Mouse (Mus musculus): ENCODE results near the gene Dis3l2. TPM values are rescaled to one million over a fixed set of nuclear protein-coding genes. Genes with fewer than 3 reads are reported as not detected.

The Dis3l2 gene
- polyA plus RNA-seq, 1 experiment from 2014 or later = 35.9 TPM

DNA sequence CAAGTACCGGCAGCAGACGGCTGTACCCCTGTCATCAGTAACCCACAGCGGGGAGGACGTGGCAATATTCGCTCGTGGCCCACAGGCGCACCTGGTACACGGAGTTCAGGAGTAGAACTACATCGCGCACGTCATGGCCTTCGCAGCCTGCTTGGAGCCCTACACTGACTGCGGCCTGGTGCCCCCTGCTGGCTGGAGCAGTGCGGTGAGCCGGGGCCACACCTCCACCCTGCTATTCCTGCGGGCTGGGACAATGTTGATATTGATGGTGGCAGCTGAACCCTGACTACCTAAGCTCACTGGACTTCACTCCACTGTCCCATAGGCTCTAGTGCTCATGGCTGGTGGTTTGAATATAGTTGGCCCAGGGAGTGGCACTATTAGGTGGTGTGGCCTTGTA, 367.1 kb downstream of the Dis3l2 start:
- no peaks in the 10 kb centered on the region for H3K27me3 ChIP-seq (ENCODE audit: control insufficient read depth, insufficient read depth, low read length)
- ATAC-seq (ENCODE audit: low FRiP score) (no peak), DNase-seq (ENCODE audit: low spot score) (peak; percentile 35)
- H3K36me3 ChIP-seq (ENCODE audit: control insufficient read depth, insufficient read depth, low read length) = no peaks in the 10 kb centered on the region
- no peak overlapping the region for H3K9ac ChIP-seq (ENCODE audit: low read depth, low read length)
- H3K27ac ChIP-seq (ENCODE audit: low read depth, low read length) = no peak overlapping the region
- no peaks in the 10 kb centered on the region for H3K9me3 ChIP-seq (ENCODE audit: control insufficient read depth, low read length)
- H3K4me3 ChIP-seq (ENCODE audit: low read depth, low read length) = no peak overlapping the region
- WGBS = 49% methylated on average over 16 of the region's 16 CpGs
- no peak overlapping the region for H3K4me2 ChIP-seq (replicated peaks; ENCODE audit: low read depth, low read length)
- no peaks in the 10 kb centered on the region for H3K4me1 ChIP-seq (replicated peaks; ENCODE audit: control insufficient read depth, insufficient read depth, low read length)

DNA sequence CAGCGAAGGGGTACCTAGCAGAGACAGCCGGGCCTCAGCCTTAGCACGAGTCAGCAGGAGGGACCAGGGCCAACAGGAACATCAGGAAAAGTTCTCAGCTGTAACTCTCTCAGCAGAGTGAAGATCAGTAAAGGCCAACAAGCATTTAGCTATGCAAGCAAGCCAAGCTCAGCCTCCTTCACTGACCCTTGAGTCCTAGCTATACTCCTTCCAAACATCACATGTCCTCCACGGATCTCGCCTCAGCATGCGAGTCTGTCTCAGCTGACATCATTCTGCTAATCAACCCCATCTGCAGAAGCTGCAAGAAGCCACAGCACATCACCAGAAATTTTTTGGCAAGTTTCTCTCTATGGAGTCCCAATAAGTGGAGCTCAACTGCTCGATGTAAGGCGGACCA, 370.2 kb downstream of the Dis3l2 start:
- Histone ChIP-seq H3K4me2 (replicated peaks; ENCODE audit: low read depth, low read length) (no peak overlapping the region), H3K27ac (ENCODE audit: low read depth, low read length) (no peak overlapping the region), H3K4me1 (replicated peaks; ENCODE audit: control insufficient read depth, insufficient read depth, low read length) (no peaks in the 10 kb centered on the region), H3K27me3 (ENCODE audit: control insufficient read depth, insufficient read depth, low read length) (no peaks in the 10 kb centered on the region), H3K36me3 (ENCODE audit: control insufficient read depth, insufficient read depth, low read length) (no peaks in the 10 kb centered on the region), H3K4me3 (ENCODE audit: low read depth, low read length) (no peak overlapping the region), H3K9ac (ENCODE audit: low read depth, low read length) (no peak overlapping the region), H3K9me3 (ENCODE audit: control insufficient read depth, low read length) (no peaks in the 10 kb centered on the region)
- WGBS = 85% methylated on average over 8 of the region's 8 CpGs
- no peak for DNase-seq (ENCODE audit: low spot score)
- no peak for ATAC-seq (ENCODE audit: low FRiP score)

DNA sequence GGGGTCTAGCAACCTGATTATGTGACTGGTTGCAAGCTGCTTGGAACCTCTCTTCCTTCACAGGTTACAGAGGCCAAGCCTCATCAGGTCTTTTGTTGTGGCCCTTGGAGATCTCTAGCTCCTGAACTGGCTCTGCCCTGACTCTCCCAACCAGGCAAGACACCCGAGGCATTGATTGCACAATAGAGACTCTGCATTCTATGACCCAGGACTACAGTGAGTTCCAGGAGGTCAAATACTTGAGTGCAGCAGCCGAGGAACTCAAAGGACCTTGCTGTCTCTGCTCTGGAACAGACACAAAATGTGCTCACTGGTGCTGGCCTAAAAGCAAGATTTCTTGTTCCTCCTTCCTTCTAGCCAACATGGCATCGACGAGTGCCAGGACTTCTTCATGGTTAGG, 382.6 kb downstream of the Dis3l2 start:
- no peaks in the 10 kb centered on the region for H3K27me3 ChIP-seq (ENCODE audit: control insufficient read depth, insufficient read depth, low read length)
- no peaks in the 10 kb centered on the region for H3K9me3 ChIP-seq (ENCODE audit: control insufficient read depth, low read length)
- no peak overlapping the region for H3K9ac ChIP-seq (ENCODE audit: low read depth, low read length)
- ATAC-seq (ENCODE audit: low FRiP score) = no peak
- no peaks in the 10 kb centered on the region for H3K36me3 ChIP-seq (ENCODE audit: control insufficient read depth, insufficient read depth, low read length)
- no peak for DNase-seq (ENCODE audit: low spot score)
- no peak overlapping the region for H3K4me2 ChIP-seq (replicated peaks; ENCODE audit: low read depth, low read length)
- no peaks in the 10 kb centered on the region for H3K4me1 ChIP-seq (replicated peaks; ENCODE audit: control insufficient read depth, insufficient read depth, low read length)
- no peak overlapping the region for H3K4me3 ChIP-seq (ENCODE audit: low read depth, low read length)
- H3K27ac ChIP-seq (ENCODE audit: low read depth, low read length) = no peak overlapping the region
- 67% methylated on average over 4 of the region's 4 CpGs for WGBS

DNA sequence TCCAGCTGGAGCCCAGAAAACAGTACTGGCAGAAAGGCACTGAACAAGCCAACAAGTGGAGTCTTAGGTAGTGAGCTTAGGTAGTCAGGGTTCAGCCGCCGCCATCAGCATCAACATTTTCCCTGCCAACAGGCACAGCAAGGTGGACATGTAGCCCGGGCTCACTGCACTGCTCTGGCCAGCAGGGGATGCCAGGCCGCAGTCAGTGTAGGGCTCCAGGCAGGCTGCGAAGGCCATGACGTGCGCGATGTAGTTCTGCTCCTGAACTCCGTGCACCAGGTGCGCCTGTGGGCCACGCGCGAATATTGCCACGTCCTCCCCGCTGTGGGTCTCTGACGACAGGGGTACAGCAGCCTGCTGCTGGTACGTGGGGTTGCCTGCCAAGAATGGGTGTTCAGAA, 383.4 kb downstream of the Dis3l2 start:
- no peak for ATAC-seq (ENCODE audit: low FRiP score)
- no peaks in the 10 kb centered on the region for H3K9me3 ChIP-seq (ENCODE audit: control insufficient read depth, low read length)
- 74% methylated on average over 17 of the region's 17 CpGs for WGBS

DNA sequence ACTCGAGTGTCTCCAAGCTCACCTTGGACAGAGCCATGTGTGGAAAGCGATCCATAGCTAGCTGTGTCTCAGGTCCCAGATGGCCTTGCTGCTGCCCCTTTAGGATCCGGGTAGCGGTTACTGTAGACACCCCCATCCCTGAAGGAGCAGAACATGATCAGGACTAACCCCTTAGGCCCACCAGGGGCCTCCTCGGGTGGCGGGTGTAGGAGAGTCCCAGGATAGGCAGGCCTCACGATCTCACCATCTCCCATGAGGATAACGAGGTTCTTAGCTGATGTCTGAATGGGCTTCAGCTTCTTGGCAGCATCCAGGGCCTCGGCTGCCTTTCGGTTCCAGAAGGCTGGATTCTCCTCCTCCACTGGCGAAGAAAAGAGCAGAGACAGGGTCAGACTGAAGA, 385.6 kb downstream of the Dis3l2 start:
- Histone ChIP-seq H3K9me3 (ENCODE audit: control insufficient read depth, low read length) (no peaks in the 10 kb centered on the region), H3K4me1 (replicated peaks; ENCODE audit: control insufficient read depth, insufficient read depth, low read length) (no peaks in the 10 kb centered on the region), H3K9ac (ENCODE audit: low read depth, low read length) (no peak overlapping the region), H3K36me3 (ENCODE audit: control insufficient read depth, insufficient read depth, low read length) (no peaks in the 10 kb centered on the region), H3K27ac (ENCODE audit: low read depth, low read length) (no peak overlapping the region), H3K4me2 (replicated peaks; ENCODE audit: low read depth, low read length) (no peak overlapping the region), H3K27me3 (ENCODE audit: control insufficient read depth, insufficient read depth, low read length) (no peaks in the 10 kb centered on the region), H3K4me3 (ENCODE audit: low read depth, low read length) (no peak overlapping the region)
- WGBS = 95% methylated on average over 11 of the region's 11 CpGs
- DNase-seq (ENCODE audit: low spot score) (no peak), ATAC-seq (ENCODE audit: low FRiP score) (no peak)

More for the DNA sequence above, 383.4 kb downstream of the Dis3l2 start:
- no peak overlapping the region for H3K4me3 ChIP-seq (ENCODE audit: low read depth, low read length)
- no peak for DNase-seq (ENCODE audit: low spot score)
- no peaks in the 10 kb centered on the region for H3K36me3 ChIP-seq (ENCODE audit: control insufficient read depth, insufficient read depth, low read length)
- no peaks in the 10 kb centered on the region for H3K4me1 ChIP-seq (replicated peaks; ENCODE audit: control insufficient read depth, insufficient read depth, low read length)
- H3K4me2 ChIP-seq (replicated peaks; ENCODE audit: low read depth, low read length) = no peak overlapping the region
- no peak overlapping the region for H3K9ac ChIP-seq (ENCODE audit: low read depth, low read length)
- no peak overlapping the region for H3K27ac ChIP-seq (ENCODE audit: low read depth, low read length)
- H3K27me3 ChIP-seq (ENCODE audit: control insufficient read depth, insufficient read depth, low read length) = no peaks in the 10 kb centered on the region

DNA sequence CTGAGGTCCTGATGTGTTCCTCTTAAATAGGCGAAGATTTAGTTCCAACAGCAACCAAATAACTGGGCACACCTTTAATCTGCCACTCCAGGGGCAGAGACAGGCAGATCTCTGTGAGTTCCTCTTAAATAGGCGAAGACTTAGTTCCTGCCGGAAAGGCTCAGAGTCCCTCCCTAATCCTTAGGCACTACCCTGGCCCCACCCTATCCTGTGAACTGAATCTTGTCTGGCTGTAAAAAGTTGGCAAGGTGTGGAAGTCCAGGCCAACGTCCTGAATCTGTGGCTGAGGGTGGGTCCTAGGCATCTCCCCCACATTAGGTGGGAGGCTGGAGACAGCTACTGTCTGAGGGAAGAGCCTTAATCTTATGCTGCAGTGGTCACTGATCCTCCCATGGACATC, 386.2 kb downstream of the Dis3l2 start, which contains the start of gene Alppl2:
Gene Alppl2, minus strand, starts transcription at position 101 of the 400 bp plus-strand sequence.
- no peaks in the 10 kb centered on the region for H3K4me1 ChIP-seq (replicated peaks; ENCODE audit: control insufficient read depth, insufficient read depth, low read length)
- H3K4me3 ChIP-seq (ENCODE audit: low read depth, low read length) = no peak within 1 kb of the TSS
- no peaks in the 10 kb centered on the region for H3K36me3 ChIP-seq (ENCODE audit: control insufficient read depth, insufficient read depth, low read length)
- DNase-seq (ENCODE audit: low spot score) = no peak
- H3K4me2 ChIP-seq (replicated peaks; ENCODE audit: low read depth, low read length) = no peak within 1 kb of the TSS
- H3K27me3 ChIP-seq (ENCODE audit: control insufficient read depth, insufficient read depth, low read length) = no peaks in the 10 kb centered on the region
- no peaks in the 10 kb centered on the region for H3K9me3 ChIP-seq (ENCODE audit: control insufficient read depth, low read length)
- H3K27ac ChIP-seq (ENCODE audit: low read depth, low read length) = no peak within 1 kb of the TSS
- WGBS = 80% methylated on average over 4 of the region's 4 CpGs
- ATAC-seq (ENCODE audit: low FRiP score) = no peak
- H3K9ac ChIP-seq (ENCODE audit: low read depth, low read length) = no peak within 1 kb of the TSS

DNA sequence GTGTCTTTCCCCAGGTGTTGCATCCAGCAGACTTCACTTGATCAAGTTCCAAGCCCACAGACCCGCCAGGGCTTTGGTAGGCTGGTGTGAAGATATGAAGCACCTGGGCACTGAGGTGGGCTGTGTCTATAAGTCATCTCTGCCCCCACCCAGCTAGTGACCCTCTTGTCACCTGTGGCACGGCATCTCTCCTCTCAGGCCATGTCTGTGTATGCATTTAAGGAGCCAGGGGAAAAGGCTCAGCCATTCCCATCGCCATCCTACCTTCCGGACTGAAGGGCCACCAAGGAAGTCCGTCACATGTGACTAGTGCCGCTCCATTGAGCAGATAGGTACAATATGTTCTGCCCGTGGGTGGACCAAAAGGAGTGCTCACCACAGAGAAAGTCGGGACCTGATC, 392.0 kb downstream of the Dis3l2 start:
- H3K4me1 ChIP-seq (replicated peaks; ENCODE audit: control insufficient read depth, insufficient read depth, low read length) = no peaks in the 10 kb centered on the region
- H3K27ac ChIP-seq (ENCODE audit: low read depth, low read length) = no peak overlapping the region
- no peaks in the 10 kb centered on the region for H3K9me3 ChIP-seq (ENCODE audit: control insufficient read depth, low read length)
- no peaks in the 10 kb centered on the region for H3K36me3 ChIP-seq (ENCODE audit: control insufficient read depth, insufficient read depth, low read length)
- WGBS = 78% methylated on average over 8 of the region's 8 CpGs
- H3K4me3 ChIP-seq (ENCODE audit: low read depth, low read length) = no peak overlapping the region
- H3K4me2 ChIP-seq (replicated peaks; ENCODE audit: low read depth, low read length) = no peak overlapping the region
- DNase-seq (ENCODE audit: low spot score) (no peak), ATAC-seq (ENCODE audit: low FRiP score) (no peak)
- H3K9ac ChIP-seq (ENCODE audit: low read depth, low read length) = no peak overlapping the region
- no peaks in the 10 kb centered on the region; the same call in 1 of the 2 replicates for H3K27me3 ChIP-seq (ENCODE audit: control insufficient read depth, insufficient read depth, low read length)

DNA sequence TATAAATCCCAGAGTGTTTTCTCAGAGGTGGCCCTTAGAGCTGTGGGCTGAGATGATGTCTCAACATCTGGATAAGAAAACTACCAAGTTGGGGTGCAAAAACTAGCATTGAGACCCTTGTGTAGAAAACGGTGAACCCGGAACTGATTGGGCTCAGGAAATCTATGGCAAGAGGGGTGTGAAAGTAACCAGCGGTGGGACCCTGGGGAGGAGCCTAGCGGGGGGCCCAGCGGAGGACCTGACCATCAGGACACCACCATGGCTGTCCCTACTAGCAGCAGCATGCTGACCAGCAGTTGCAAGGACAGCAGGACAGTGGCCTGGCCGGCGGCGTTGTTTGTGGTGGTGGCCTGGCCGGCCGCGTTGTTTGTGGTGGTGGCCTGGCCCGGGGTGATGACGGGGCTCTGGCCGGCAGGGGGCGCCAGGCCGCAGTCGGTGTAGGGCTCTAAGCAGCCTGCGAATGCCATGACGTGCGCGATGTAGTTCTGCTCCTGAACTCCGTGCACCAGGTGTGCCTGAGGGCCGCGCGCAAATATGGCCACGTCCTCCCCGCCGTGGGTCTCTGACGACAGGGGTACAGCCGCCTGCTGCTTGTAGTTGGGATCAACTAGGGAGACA, 394.9 kb downstream of the Dis3l2 start:
- peak; percentile 83 for DNase-seq (ENCODE audit: low spot score)
- Histone ChIP-seq H3K36me3 (ENCODE audit: control insufficient read depth, insufficient read depth, low read length) (no peaks in the 10 kb centered on the region), H3K9ac (ENCODE audit: low read depth, low read length) (no peak overlapping the region), H3K27me3 (ENCODE audit: control insufficient read depth, insufficient read depth, low read length) (no peaks in the 10 kb centered on the region; the same call in 1 of the 2 replicates), H3K4me3 (ENCODE audit: low read depth, low read length) (no peak overlapping the region), H3K4me2 (replicated peaks; ENCODE audit: low read depth, low read length) (peak overlapping the region; percentile 1; the same call in 1 of the 2 replicates), H3K9me3 (ENCODE audit: control insufficient read depth, low read length) (no peaks in the 10 kb centered on the region), H3K4me1 (replicated peaks; ENCODE audit: control insufficient read depth, insufficient read depth, low read length) (no peaks in the 10 kb centered on the region), H3K27ac (ENCODE audit: low read depth, low read length) (no peak overlapping the region)
- peak; percentile 75 for ATAC-seq (ENCODE audit: low FRiP score)
- 14% methylated on average over 30 of the region's 30 CpGs for WGBS
